Mouse (Mus musculus): ENCODE measurements around the gene Gm12166. TPM values are rescaled to one million over a fixed set of nuclear protein-coding genes. Genes with fewer than 3 reads are reported as not detected.

Gene Gm12166
- polyA plus RNA-seq, 1 experiment from 2014 or later = 6.6 TPM

DNA sequence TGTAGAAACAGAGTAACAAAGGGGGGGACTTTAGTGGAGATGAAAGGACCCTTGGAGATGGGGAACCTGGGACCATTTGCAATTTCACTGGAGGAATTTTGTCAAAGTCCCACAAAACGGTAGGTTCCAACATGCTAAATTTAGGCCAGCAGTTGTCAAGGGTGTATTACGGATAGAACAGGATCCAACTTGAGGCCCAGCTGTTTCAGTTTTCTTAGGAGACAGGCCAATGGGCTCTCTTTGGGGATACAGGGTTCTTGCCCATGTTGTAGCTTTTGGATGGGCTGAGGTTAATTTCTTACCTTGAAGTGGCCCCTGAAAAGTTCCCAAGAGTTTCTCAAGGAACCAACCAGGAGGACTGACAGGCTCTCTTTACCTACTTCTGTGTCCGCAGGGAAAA, 4.9 kb downstream of the Gm12166 start:
- H3K27ac ChIP-seq (replicated peaks) = no peak overlapping the region
- H3K9me3 ChIP-seq (replicated peaks) = no peaks in the 10 kb centered on the region

DNA sequence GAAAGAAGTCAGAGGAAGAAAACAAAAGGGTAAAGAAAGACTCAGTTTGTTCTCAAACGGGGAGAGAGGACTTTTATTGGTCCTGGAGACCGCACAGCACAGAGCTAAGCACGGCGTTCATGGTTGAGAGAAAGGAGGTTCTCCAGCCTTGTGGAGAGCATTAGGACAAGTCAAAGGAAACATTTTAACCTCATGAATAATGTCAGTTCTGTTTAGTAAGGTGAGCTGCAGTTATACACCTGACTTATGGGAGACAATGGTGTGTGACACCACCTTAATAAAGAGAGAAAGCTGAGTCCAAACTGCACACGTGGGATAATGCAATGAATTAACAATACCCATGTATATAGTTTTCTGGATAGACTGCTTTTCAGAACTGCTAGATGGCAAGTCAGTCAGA, 7.3 kb downstream of the Gm12166 start:
- H3K4me2 ChIP-seq = no peak overlapping the region
- no peaks in the 10 kb centered on the region for H3K36me3 ChIP-seq
- H3K27ac ChIP-seq (replicated peaks) = no peak overlapping the region
- no peak overlapping the region for H3K4me3 ChIP-seq (replicated peaks)
- no peak overlapping the region for H3K9ac ChIP-seq (replicated peaks)
- WGBS = 85% methylated on average over 5 of the region's 5 CpGs
- no peaks in the 10 kb centered on the region for H3K27me3 ChIP-seq (replicated peaks)
- no peaks in the 10 kb centered on the region for H3K9me3 ChIP-seq (replicated peaks)
- no peak for ATAC-seq (ENCODE audit: low FRiP score)
- H3K4me1 ChIP-seq = no peaks in the 10 kb centered on the region

More for the DNA sequence above, 4.9 kb downstream of the Gm12166 start:
- 95% methylated on average over 3 of the region's 3 CpGs for WGBS
- Histone ChIP-seq H3K36me3 (no peaks in the 10 kb centered on the region), H3K4me2 (no peak overlapping the region), H3K4me1 (no peaks in the 10 kb centered on the region), H3K27me3 (replicated peaks) (no peaks in the 10 kb centered on the region), H3K9ac (replicated peaks) (no peak overlapping the region), H3K4me3 (replicated peaks) (no peak overlapping the region)
- ATAC-seq (ENCODE audit: low FRiP score) = no peak

DNA sequence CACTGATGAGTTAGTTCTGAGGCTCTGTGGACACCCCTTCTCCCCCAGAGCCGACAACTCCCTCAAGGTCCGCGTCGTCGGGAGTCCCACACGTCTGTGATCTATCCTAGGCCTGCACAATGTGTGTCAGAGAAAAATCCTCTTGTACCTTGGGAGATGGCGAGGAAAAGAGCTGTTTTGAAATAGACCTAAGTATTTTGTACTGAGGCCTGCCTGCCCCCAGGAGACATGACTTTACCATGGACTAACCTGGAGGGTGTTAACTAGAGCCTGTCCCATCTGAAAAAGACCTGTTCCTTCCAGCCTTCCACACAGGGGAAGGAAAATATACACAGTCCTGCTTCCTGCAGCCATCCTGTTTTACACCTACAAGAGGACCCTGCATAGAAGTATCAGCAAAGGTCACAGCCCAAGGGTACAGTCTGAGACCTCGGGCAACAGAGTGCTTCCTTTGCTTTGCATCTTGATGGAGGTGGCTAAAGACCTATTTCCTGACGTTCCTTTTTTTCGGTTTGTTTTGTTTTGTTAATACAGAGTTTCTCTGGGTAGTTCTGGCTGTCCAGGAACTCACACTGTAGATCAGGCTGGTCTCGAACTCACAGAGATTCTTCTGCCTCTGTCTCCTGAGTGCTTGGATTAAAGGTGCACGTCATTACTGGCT, 10.4 kb downstream of the Gm12166 start:
- WGBS = 84% methylated on average over 12 of the region's 12 CpGs

DNA sequence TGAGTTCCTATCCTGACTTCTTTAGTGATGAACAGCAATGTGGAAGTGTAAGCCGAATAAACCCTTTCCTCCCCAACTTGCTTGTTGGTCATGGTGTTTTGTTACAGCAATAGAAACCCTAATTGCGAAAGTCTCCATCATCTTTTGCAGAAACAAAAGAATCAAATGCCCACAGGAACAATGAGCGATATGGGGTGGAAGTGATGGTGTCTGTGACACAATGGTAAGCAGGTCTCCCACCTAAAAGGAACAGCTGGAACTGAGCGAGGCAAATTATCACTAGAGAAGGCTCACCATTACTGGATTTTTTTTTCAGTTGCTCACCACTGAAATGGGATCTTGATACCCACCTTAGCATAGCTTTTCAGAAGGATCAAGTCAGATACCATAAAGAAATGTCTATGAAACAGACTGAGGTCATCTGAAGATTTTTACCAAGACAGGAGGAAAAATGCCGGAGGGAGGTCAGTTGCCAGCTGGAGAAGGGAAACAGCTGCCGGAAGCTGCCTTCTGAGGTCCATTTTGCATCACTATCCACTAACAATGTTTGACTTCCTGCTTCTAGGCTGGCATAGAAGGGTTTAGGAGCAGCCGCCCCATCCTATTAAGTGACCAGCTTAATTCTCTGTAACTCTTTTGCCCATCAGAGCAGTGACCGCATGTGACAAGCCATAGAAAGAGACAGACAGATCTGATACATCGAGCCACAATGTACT, 11.1 kb downstream of the Gm12166 start:
- Histone ChIP-seq H3K27me3 (replicated peaks) (no peaks in the 10 kb centered on the region), H3K4me1 (no peaks in the 10 kb centered on the region), H3K4me2 (no peak overlapping the region), H3K4me3 (replicated peaks) (no peak overlapping the region), H3K27ac (replicated peaks) (no peak overlapping the region), H3K36me3 (no peaks in the 10 kb centered on the region), H3K9ac (replicated peaks) (no peak overlapping the region), H3K9me3 (replicated peaks) (no peaks in the 10 kb centered on the region)
- no peak for ATAC-seq (ENCODE audit: low FRiP score)
- WGBS = 82% methylated on average over 9 of the region's 9 CpGs

More for the DNA sequence above, 10.4 kb downstream of the Gm12166 start:
- ATAC-seq (ENCODE audit: low FRiP score) = no peak
- Histone ChIP-seq H3K9me3 (replicated peaks) (no peaks in the 10 kb centered on the region), H3K27me3 (replicated peaks) (no peaks in the 10 kb centered on the region), H3K27ac (replicated peaks) (no peak overlapping the region), H3K4me3 (replicated peaks) (no peak overlapping the region), H3K4me2 (no peak overlapping the region), H3K9ac (replicated peaks) (no peak overlapping the region), H3K4me1 (no peaks in the 10 kb centered on the region), H3K36me3 (no peaks in the 10 kb centered on the region)

GRCm38 (mm10) chr11:46039335-46039734, 12.8 kb downstream of the Gm12166 start:
- no peak overlapping the region for H3K27ac ChIP-seq (replicated peaks)

DNA sequence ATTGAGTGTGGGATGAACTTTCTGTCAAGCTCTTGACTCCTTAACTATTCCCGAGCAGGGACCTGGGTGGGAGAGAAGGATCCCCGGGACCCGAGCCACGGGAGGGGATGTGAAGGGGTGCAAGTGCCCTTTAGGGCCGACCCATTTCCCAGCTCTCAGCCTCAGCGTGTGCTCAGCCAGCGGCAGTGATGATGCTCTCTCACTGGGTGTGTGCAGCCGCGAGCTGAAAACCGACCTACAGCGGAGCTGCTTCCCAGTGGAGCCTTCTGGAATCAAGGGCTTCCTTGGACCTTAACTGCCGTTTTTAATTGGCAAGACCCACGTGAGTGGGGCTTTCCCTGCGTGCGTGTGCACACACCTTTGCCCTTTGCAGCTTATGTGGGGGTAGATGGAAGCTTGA, 13.2 kb downstream of the Gm12166 start:
- no peaks in the 10 kb centered on the region for H3K9me3 ChIP-seq (replicated peaks)
- no peaks in the 10 kb centered on the region for H3K36me3 ChIP-seq
- no peak for ATAC-seq (ENCODE audit: low FRiP score)
- no peak overlapping the region for H3K4me3 ChIP-seq (replicated peaks)
- no peak overlapping the region for H3K9ac ChIP-seq (replicated peaks)
- no peaks in the 10 kb centered on the region for H3K27me3 ChIP-seq (replicated peaks)
- H3K4me2 ChIP-seq = no peak overlapping the region
- no peaks in the 10 kb centered on the region for H3K4me1 ChIP-seq
- H3K27ac ChIP-seq (replicated peaks) = no peak overlapping the region
- 83% methylated on average over 15 of the region's 15 CpGs for WGBS

More at GRCm38 (mm10) chr11:46039335-46039734, 12.8 kb downstream of the Gm12166 start:
- Histone ChIP-seq H3K36me3 (no peaks in the 10 kb centered on the region), H3K9me3 (replicated peaks) (no peaks in the 10 kb centered on the region), H3K4me1 (no peaks in the 10 kb centered on the region), H3K27me3 (replicated peaks) (no peaks in the 10 kb centered on the region), H3K9ac (replicated peaks) (no peak overlapping the region), H3K4me3 (replicated peaks) (no peak overlapping the region), H3K4me2 (no peak overlapping the region)
- ATAC-seq (ENCODE audit: low FRiP score) = no peak
- 73% methylated on average over 11 of the region's 11 CpGs for WGBS

DNA sequence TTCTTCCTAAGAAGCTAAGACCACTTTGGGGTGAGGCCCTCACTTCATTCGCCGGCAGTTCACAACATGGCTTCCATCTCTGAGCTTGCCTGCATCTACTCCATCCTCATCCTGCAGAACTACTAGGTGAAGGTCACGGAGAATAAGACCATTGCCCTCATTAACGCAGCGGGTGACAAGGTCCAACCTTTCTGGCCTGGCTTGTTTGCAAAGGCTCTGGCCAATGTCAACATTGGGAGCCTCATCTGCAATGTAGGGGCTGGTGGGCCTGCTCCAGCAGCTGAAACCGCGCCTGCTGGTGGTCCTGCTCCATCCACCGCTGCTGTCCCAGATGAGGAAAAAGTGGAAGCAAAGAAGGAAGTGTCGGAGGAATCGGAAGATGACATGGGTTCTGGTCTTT, 15.7 kb downstream of the Gm12166 start:
- no peak overlapping the region for H3K4me3 ChIP-seq (replicated peaks)
- WGBS = 95% methylated on average over 10 of the region's 10 CpGs
- no peaks in the 10 kb centered on the region for H3K9me3 ChIP-seq (replicated peaks)
- H3K4me1 ChIP-seq = no peaks in the 10 kb centered on the region
- no peak overlapping the region for H3K9ac ChIP-seq (replicated peaks)
- no peaks in the 10 kb centered on the region for H3K27me3 ChIP-seq (replicated peaks)
- no peak overlapping the region for H3K4me2 ChIP-seq
- no peaks in the 10 kb centered on the region for H3K36me3 ChIP-seq
- ATAC-seq (ENCODE audit: low FRiP score) = no peak
- no peak overlapping the region for H3K27ac ChIP-seq (replicated peaks)

DNA sequence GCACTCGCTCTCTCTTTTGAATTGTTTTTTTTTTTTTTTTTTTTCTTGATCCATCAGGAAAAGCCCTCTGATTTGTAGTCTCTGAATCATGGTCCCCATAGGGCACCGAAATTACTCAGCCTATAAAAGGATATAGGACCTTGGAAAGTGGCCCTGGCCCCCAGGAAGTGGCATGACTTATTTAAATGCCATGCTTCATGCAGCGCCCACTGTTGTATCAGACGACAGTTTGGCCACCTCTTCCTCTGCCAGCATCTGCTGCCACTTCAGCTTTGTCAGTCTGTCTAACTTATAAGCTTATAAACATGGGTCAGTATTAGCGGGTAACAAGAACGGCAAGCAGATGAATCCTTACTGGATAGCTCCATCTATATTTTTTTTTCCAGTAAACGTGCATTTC, 19.2 kb downstream of the Gm12166 start:
- Histone ChIP-seq H3K36me3 (no peaks in the 10 kb centered on the region), H3K9ac (replicated peaks) (no peak overlapping the region), H3K4me3 (replicated peaks) (no peak overlapping the region), H3K9me3 (replicated peaks) (no peaks in the 10 kb centered on the region), H3K4me2 (no peak overlapping the region), H3K4me1 (peaks cover 9% of the 10 kb centered on the region; the same call in 1 of the 2 replicates), H3K27ac (replicated peaks) (no peak overlapping the region), H3K27me3 (replicated peaks) (no peaks in the 10 kb centered on the region)
- 90% methylated on average over 7 of the region's 7 CpGs for WGBS
- ATAC-seq (ENCODE audit: low FRiP score) = no peak

GRCm38 (mm10) chr11:46031470-46031869, 20.7 kb downstream of the Gm12166 start:
- H3K27me3 ChIP-seq (replicated peaks) = no peaks in the 10 kb centered on the region
- WGBS = 71% methylated on average over 3 of the region's 3 CpGs
- no peak for ATAC-seq (ENCODE audit: low FRiP score)

GRCm38 (mm10) chr11:46030026-46030425, 22.1 kb downstream of the Gm12166 start:
- Histone ChIP-seq H3K27me3 (replicated peaks) (no peaks in the 10 kb centered on the region), H3K4me3 (replicated peaks) (no peak overlapping the region), H3K4me2 (no peak overlapping the region), H3K9ac (replicated peaks) (no peak overlapping the region), H3K4me1 (peaks cover 9% of the 10 kb centered on the region; the same call in 1 of the 2 replicates), H3K36me3 (no peaks in the 10 kb centered on the region), H3K27ac (replicated peaks) (no peak overlapping the region), H3K9me3 (replicated peaks) (no peaks in the 10 kb centered on the region)
- ATAC-seq (ENCODE audit: low FRiP score) = peak; percentile 65; the same call in 1 of the 2 replicates
- WGBS = 54% methylated on average over 2 of the region's 2 CpGs

More at GRCm38 (mm10) chr11:46031470-46031869, 20.7 kb downstream of the Gm12166 start:
- Histone ChIP-seq H3K4me1 (peaks cover 9% of the 10 kb centered on the region; the same call in 1 of the 2 replicates), H3K9me3 (replicated peaks) (no peaks in the 10 kb centered on the region), H3K4me2 (no peak overlapping the region), H3K27ac (replicated peaks) (no peak overlapping the region), H3K9ac (replicated peaks) (no peak overlapping the region), H3K4me3 (replicated peaks) (no peak overlapping the region), H3K36me3 (no peaks in the 10 kb centered on the region)

- Histone ChIP-seq H3K36me3 (no peaks in the 10 kb centered on the region), H3K4me2 (no peak overlapping the region), H3K4me3 (replicated peaks) (no peak overlapping the region), H3K9me3 (replicated peaks) (no peaks in the 10 kb centered on the region), H3K4me1 (peaks cover 9% of the 10 kb centered on the region; the same call in 1 of the 2 replicates), H3K27me3 (replicated peaks) (no peaks in the 10 kb centered on the region), H3K9ac (replicated peaks) (no peak overlapping the region), H3K27ac (replicated peaks) (peak overlapping the region; percentile 45; the same call in 1 of the 2 replicates)
- WGBS = 69% methylated on average over 2 of the region's 2 CpGs
- ATAC-seq (ENCODE audit: low FRiP score) = no peak
Observed at GRCm38 (mm10) chr11:46029485-46029884, 22.6 kb downstream of the Gm12166 start.

Measured in neural tube, embryonic 15.5 days (tissue).